Mouse (Mus musculus): ENCODE data around the gene Hspb1.

Gene Hspb1

DNA sequence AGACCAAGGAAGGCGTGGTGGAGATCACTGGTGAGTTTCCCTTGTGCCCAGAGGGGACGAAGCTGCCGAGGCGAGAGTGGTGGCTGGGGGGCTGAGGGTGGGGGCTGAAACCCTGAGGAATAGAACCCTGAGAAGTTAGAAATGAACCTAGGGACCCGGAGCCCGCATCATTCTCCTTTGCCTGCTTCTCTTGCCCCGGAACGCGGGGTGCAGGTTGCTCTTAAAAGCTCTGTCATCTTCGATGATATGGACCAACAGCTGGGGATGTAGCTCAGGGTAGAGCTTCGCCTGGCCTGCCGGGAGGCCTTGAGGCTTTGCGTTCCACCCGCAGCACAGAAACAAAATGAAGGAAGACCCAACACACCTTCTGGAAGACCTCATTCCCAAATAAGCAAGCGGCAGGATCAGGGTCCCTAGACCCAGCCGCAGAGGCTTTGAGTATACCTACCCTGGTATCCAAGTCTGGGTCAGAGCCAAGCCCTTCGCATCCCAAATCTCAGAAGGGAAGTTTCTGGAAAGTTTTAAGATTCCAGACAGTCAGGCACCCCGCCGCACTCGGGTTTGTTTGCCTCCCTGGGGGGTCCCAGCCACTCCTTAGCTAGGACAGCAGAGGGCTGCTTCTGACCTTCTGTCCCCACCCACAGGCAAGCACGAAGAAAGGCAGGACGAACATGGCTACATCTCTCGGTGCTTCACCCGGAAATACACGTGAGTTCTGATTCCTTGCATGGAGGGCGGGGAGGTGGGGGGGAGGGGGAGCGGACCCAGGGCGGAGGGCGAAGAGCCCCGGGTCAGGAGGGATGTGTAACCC lies 891 bp downstream of the Hspb1 start:
- DNase-seq = no peak

GRCm38 (mm10) chr5:135890323-135890722 lies 2.6 kb downstream of the Hspb1 start:
- DNase-seq = no peak

GRCm38 (mm10) chr5:135890920-135891319 lies 3.2 kb downstream of the Hspb1 start:
- DNase-seq = no peak

- DNase-seq = no peak
These were observed 5.1 kb downstream of the Hspb1 start for GRCm38 (mm10) chr5:135892589-135893351.

GRCm38 (mm10) chr5:135894958-135895357 lies 7.2 kb downstream of the Hspb1 start:
- DNase-seq = no peak

GRCm38 (mm10) chr5:135898028-135898427 lies 10.3 kb downstream of the Hspb1 start:
- no peak for DNase-seq

- no peak for DNase-seq
These were observed 11.3 kb downstream of the Hspb1 start for GRCm38 (mm10) chr5:135898995-135899394.

- no peak for DNase-seq
These were observed 12.1 kb downstream of the Hspb1 start for GRCm38 (mm10) chr5:135899833-135900232.

DNA sequence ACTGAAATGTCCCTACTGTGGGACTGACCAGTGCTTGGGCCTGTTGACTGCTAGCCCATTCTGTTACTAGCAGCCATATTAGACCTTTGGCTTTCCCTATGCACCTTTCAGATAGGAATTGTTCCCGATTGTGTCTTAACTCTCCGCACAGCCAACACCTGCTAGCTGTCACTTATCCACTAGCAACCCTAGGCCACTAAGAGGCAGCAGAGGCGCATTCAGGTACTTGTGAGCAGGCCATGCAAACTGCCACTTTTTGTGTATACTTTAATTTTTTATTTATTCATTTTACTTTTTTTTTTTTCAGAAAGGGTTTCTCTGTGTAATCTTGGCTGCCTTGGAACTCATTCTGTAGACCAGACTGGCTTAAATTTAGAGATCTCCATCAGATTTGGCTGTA lies 13.0 kb downstream of the Hspb1 start:
- DNase-seq = no peak

- DNase-seq = no peak
These were observed 13.8 kb downstream of the Hspb1 start for GRCm38 (mm10) chr5:135901354-135902095.

GRCm38 (mm10) chr5:135903058-135903457 lies 15.3 kb downstream of the Hspb1 start:
- DNase-seq = no peak

- DNase-seq = peak; percentile 98
These were observed 15.9 kb downstream of the Hspb1 start for GRCm38 (mm10) chr5:135903551-135904151.

- DNase-seq = no peak
These were observed 16.5 kb downstream of the Hspb1 start for GRCm38 (mm10) chr5:135904259-135904658.

DNA sequence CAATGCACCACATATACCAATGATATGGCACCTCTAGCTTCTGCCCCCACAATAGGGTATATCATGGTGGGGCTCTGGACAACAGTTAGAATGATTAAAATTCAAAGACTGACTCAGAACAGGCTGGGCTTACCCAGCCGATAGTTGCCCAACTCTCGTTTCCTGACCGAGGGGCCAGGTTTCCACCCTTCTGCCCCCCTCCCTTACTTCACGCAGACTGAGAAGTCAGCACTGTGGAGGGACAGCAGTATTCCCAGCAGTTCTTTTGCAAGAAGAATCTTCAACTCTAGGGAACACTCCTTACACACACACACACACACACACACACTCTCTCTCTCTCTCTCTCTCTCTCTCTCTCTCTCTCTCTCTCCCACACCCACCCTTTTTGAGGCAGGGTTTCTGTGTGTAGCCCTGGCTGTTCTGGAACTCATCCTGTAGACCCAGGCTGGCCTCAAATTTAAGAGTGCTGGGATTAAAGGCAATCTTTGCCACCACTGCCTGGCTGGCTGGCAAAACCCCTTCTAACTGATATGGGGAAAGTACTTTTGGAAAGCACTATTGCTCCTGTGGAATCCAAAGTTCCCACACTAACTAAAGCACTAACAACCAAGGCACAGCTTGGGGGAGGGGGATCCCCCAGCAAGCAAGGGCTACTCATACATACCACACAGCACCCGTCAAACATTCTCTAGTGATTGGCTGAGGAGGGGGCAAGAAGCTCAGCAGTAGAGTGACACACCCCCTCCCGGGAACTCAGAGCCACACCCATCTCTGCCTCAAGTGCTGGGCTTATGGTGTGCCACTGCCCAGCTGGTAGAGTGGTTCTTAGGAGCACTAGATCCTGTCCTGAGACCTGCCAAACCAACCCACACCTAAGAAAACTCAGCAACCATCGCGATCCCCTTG lies 17.9 kb downstream of the Hspb1 start:
- DNase-seq = no peak

- DNase-seq = no peak
These were observed 19.1 kb downstream of the Hspb1 start for GRCm38 (mm10) chr5:135906846-135907245.

DNA sequence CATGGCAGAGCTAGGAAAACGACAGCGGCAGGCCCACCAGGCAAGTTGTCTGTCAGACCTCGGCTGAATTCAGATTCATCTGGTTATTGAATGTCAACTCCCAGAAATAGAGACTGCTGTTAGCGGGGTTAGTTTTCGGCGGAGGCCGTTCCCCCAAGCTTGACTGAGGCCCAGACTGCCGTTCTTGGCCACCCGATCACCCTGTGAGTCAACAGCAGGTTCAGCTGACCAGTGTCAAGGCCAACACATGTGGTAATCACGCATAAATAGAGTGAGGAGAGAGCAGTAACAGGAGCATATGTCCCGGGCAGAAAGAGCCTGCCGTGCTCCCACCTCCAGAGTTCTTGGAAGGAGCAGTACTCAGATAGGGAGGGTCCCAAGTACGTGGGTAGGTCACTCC lies 19.5 kb downstream of the Hspb1 start:
- DNase-seq = no peak

DNA sequence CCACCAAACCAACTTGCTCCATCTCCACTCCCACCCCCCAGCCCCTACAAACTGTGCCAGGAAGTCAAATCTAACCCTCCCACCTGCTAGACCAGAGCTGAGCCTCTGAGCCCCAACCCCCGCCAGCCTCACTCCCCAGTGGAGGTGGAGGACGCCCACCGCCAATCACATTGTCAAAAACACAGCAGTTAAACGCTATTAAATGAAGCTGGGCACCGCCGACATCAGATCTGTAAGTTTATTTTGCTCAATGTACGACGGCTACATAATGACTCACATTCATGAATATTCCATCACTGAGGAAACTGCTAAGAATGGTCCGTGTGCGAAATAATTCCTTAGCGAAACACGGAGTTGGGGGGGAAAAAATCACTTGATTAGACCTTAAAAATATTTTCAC lies 20.5 kb downstream of the Hspb1 start:
- DNase-seq = no peak

DNA sequence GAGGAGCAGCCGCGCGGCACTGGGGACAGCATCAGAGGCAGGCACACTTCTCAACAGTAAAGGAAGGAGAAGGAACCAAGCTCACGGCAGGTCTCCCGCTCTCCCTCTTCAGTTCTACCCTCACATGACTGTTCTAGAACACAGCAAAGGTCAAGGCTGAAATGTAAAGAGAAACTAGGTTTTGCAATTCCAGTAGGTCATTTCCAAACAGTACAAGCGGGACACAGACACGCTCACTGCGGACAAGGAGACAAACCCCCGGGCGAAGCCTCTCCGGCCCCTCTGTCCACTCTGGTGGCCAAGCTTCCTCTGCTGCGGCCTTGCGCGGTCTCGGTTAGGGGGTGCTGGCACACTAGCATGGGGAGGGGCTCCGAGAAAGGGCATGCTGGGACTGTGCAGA lies 21.3 kb downstream of the Hspb1 start:
- DNase-seq = no peak

DNA sequence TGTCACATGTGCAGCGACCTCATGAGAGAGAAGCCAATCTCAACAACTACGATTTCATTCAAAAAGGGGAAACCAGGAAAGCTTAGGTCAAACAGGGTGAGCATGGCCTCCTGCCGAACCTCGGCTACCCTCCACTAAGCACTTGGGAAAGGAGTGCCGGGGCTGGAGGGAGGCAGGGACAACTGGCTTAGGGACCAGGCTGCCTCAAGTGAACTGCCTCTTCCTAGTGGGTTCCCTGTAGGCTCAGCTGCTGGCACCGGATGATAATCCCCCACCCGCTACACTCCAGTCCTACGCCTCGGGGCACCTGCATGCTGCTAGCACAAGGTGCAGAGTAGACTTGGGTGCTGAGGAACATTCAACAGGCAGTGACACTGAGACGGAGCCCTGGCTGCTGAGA lies 21.9 kb downstream of the Hspb1 start:
- DNase-seq = no peak

- no peak for DNase-seq
These were observed 23.1 kb downstream of the Hspb1 start for GRCm38 (mm10) chr5:135910813-135911212.

DNA sequence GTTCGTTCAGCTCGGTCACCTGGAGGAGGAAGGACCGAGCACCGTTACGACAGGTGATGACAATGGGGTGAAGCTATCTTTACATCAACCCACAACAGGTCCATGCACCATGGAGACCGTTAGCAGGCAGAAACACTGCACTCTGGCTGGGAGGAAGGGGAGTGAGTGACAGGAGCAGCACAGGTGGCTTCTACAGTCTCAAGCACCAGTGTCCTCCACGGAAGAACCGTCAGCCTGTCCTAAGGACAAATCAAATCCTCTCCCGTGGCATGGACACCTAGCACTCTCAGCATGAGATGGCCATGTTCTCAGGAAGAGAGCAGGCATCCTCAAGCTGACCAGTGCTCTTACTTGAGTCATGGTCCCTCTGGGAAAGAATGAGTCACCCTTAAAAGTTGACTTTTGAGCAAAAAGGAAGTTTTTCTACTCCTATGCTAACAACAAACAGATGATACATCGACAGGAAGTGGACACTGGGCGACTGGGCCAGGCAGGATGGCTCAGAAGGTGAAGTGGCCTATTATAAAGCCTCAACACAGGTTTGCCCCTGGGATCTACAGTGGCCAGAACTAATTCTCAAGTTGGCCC lies 24.0 kb downstream of the Hspb1 start:
- no peak for DNase-seq

- DNase-seq = no peak
These were observed 25.5 kb downstream of the Hspb1 start for GRCm38 (mm10) chr5:135913201-135913600.
